Mouse (Mus musculus): ENCODE measurements at regions not wholly inside any gene's neighbourhood (a gene's known extent, or its start where the extent isn't known, plus 50 kb on each side); places are given as distances from the start of the nearest gene placed in this dataset.

DNA sequence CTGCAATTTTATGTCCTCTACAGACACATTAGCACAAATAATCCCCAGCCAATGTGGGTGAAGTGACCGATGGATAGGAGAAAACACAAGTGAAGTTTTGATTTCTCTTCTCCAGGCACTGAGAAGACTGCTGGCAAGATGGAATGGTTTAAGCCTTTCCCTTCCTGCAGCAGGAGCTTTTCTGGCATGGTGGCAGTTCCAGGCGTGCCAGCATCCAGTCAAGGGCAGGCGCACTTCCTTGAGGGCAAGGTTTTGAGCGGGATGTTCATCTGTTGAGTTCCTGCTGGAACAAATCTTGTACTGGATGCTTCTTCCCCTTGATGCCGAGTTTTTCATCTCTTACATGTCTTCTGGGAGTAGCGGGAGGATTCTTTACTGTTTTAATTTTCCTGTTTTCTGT, 138.1 kb upstream of the Ndst3 start:
- TF ChIP-seq ZNF384 (IDR thresholded peaks at IDR 0.05; ENCODE audit: low read depth, low read length) (no peak), MAFK (IDR thresholded peaks at IDR 0.05; ENCODE audit: insufficient read depth, low read depth, low read length) (no peak), CHD2 (IDR thresholded peaks at IDR 0.05; ENCODE audit: low read depth, low read length) (no peak), ZC3H11A (IDR thresholded peaks at IDR 0.05; ENCODE audit: borderline replicate concordance, low read depth, low read length) (no peak)
